Mouse (Mus musculus) ovary, postnatal 10 days (tissue): Measurements from ENCODE around the gene Gm20388.
"Not testable (repeated sequence)": the region's sequence is repeated elsewhere in the genome, so short reads cannot be mapped to it uniquely, and the experiment has no call there.

Experiments
- DNase-seq: peaks from one replicate; pipeline ENCODE4 v3.0.0; 2022; ENCODE audit warnings: low spot score

The Gm20388 gene

GRCm38 (mm10) chr8:120786753-120787152 is 876.1 kb downstream of the Gm20388 start:
- no peak for DNase-seq

DNA sequence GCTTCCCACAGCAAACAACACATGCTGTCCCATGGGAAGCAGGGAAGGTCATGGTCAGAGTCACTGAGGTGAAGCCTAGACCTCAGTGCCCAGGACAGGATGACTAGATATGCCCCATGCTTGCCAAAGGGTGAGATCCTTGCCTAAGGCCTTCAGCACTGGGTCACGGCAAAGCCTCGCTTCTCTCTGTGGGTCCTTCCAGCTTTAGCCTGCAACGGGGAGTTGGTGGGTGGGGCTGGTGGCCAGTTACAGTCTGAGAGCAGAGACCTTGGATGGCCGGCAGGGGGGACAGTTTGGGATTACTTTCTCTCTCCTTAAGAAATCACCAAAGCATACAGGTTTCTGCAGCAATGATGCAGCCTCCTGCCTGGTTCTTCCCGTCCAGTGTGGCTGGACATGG is 877.0 kb downstream of the Gm20388 start:
- DNase-seq = no peak

DNA sequence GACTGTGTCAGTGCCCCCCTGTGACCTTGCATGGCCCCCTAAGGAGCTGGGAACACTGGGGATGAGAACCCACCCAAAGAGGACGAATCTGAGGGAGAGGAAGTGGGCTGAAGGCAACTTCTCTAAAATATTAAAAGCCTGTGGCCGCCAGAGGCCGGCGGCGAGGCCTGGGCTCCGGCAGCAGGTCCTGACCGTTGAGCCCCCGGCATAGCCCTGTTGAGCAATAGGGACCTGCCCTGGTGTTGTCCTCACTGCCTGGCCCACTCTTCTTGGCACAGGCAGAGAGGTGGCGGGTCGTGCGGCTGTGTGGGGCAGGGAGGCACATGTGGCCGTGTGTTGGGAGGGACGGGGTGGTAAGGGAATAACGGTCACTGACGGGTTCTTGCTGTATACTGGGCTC is 882.1 kb downstream of the Gm20388 start:
- no peak for DNase-seq

- DNase-seq = peak; percentile 60
Measured at GRCm38 (mm10) chr8:120795944-120796635, 885.4 kb downstream of the Gm20388 start.

GRCm38 (mm10) chr8:120797019-120797727 is 886.5 kb downstream of the Gm20388 start:
- no peak for DNase-seq

GRCm38 (mm10) chr8:120800308-120800865 is 889.7 kb downstream of the Gm20388 start:
- DNase-seq = peak; percentile 34

DNA sequence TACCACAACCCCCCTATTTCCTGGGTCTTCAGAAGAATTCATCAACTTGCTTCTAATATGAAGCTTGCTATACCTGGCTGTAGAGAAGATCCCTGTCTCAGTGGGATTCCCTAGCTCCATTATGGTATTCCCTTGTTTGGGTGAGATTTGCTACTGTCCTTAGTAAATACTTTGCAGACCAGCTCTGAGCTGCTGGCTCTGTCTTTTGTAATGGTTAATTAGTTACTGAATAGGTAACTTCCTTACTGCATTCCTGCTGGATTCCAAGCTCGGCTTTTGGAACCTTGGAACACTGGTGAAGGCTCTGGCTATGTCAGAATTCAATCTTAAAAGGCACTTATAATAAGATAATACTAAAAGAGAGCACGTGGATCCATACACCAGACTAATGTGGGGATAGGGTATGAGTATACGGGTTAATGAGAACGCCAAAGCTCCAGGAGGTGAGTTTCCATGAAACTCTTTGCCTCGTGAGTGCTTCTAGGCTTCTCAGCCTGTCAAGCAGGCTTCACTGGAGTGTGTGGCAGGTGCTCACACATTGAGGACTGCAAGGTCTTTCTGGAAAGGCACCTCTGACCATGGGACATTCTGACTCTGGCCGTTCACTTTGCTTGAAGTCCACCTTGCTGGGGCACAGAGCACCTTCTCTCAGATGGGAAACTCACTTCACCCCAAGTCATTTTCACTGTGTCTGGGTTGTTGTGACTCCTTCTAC is 893.2 kb downstream of the Gm20388 start:
- DNase-seq = not testable (repeated sequence)

DNA sequence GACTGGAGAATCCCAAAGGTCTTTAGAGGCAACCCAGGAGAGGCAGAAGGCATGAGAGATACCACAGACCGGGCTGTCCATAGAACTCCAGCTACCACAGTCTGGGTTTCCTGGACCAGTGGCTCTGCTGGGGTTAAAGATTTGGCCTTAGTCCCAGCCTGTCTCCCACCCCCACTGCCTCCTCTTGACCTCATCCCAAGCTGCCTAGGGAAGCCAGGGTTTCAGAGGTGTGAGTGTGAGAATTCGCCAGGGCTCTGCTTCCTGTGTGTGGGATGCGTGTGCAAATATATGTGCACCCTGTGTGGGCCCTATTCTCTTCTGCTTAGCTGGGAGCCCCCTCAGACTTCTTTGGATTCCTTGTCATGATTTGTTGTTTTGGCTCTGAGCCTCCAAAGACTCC is 894.1 kb downstream of the Gm20388 start:
- DNase-seq = no peak

- no peak for DNase-seq
Measured at GRCm38 (mm10) chr8:120806780-120807264, 896.2 kb downstream of the Gm20388 start.

DNA sequence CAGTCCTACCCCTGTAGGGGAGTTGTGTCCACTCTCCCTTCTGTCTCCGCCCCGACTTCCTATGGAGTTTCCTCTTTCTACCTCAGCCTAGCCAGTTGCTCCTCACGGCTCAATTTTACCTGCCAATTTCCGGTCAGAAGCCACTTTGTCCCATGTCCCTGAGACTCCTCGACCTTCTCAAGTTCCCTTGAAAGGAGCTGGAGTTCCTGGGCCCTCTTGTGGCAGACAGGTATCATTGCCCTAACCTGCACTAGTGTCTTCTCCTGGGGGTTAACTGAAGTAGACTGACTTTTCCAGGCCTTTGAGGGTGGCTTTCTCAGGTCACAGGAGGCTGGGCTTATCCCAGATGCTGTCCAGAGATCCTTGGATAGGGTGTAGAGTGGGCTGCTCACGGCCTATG is 897.1 kb downstream of the Gm20388 start:
- no peak for DNase-seq

- no peak for DNase-seq
Measured at GRCm38 (mm10) chr8:120809050-120809449, 898.4 kb downstream of the Gm20388 start.

DNA sequence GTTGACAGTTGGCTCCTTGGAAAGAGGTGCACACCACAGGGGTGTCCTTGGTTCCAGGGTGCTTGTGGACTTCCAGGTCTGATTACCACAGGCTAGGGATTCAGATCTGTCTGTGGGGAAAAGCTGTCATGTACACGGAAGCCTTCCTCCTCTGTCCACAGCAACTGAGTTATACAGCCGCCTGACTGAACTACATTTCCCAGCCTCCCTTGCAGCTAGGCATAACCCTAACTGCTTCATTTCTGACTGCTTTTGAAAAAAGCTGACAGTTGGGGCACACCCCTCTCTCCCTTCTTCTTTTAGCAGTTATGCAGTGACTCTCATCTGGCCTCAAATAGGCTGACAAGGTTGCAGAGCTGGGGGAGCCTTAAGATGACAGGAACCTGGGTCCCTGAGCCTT is 901.3 kb downstream of the Gm20388 start:
- DNase-seq = no peak

DNA sequence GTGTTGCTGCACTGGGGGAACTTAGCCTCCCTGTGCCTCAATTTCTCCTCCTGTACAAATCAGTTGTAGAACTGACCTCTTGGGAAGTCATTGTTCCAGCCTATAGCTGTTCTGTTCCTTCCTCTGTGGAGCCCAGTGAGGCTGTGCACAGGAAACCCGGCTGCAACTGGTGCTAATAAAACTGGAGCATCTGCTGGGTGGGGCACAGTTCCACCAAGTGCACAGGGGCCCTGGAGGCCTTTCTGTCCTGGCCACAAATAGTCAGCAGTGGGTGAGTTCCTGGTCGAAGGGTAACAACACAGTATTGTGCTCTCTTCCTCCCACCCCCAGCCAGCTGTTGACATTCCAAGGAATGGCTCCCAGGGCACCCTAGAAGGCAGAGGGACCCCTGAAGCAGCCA is 902.4 kb downstream of the Gm20388 start:
- DNase-seq = no peak

DNA sequence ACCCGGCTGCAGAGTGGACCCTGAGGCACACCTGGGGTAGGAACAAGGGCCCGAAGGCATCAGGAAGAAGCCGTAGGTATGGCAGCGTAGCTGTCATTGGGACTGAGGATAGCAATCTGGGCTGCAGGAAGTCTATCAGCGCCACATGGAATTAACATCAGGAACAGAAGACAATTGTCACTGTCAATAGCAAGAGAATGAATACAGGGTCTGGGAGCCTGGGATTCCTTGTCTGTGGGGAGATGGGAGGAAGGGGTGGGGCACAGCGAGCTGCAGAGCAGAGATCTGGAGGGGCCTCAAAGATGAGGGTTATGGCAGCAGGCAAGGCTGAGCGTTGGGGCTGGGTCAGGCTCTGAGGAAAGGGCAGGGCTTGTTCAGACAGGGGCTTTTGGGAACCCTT is 903.2 kb downstream of the Gm20388 start:
- DNase-seq = no peak

- DNase-seq = no peak
Measured at GRCm38 (mm10) chr8:120816371-120816770, 905.7 kb downstream of the Gm20388 start.

DNA sequence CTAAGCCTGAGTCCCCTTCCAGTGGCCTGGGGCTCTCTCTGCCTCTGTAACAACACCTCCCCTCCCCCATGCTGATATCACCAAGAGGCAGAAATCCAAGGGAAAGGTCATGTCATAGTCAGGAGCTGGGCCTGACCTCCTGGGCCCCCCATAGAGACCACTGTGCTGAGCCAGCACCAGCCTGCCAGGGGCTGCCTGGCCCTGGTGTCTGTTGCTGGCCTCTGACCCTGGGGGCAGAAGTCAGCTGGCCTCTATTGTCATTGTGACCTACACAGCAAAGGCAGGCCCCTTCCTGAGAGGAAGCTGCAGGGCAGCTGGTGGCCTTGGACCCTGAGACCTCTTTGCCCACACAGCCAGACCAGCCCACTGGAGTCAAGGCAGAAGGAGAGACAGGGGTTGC is 909.3 kb downstream of the Gm20388 start:
- DNase-seq = no peak

- DNase-seq = no peak
Measured at GRCm38 (mm10) chr8:120821399-120822170, 910.9 kb downstream of the Gm20388 start.

- DNase-seq = no peak
Measured at GRCm38 (mm10) chr8:120823331-120823730, 912.7 kb downstream of the Gm20388 start.

DNA sequence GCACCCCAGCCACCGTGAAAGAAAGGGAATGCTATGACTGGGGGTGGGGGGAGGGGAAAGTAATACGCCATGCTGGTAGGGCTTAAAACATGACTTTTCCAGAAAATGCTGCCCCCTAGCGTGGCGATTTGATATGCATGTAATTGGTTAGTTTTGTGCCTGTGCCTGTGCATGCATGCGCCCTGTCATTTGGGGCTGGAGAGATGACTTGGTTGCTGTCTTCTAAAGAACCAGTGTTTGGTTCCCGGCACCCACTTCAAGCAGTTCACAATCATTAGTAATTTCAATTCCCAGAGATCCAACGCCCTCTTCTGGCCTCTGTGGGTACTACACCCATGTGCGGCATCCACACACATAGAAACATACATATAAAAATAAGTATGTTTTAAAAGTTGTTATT is 913.2 kb downstream of the Gm20388 start:
- no peak for DNase-seq

DNA sequence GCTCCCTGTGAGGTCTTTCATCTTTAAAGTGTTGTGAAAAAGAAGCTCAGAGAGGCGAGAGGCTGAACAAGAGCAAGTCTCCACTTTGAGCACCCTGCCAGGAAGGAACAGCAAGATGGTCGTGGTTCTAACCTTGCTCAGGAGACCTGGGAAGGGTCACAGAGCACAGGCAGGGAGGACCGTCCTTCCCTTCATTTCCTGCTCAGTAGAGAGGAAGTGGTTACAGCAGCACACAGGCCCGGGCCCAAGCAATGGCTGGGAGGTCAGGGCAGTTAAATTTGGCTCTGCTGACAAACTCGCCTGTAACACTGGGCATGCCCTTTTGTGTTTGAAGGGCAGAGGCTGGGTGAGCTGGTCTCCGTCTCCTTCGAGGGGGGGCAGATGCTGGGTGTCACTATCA is 914.0 kb downstream of the Gm20388 start:
- no peak for DNase-seq

DNA sequence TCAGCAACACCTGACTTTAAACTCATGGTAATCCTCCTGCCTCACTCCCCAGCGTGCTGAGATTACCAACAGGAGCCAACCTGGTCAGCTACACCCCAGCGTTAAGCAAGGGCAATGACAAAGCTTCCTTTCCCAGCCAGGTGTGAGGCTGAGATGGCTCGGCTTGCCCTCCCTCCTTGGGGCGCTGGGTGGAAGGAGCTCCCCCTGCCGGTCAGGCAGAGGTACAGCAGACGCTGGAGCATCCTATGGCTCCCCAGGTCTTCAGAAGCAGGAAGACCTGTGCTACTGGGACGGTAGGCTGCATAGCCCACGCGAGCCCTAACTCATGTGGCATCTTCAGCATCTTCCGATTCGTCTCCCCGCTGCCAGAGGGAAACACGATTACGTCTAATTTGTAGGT is 917.6 kb downstream of the Gm20388 start:
- DNase-seq = no peak

- no peak for DNase-seq
Measured at GRCm38 (mm10) chr8:120830661-120831060, 920.0 kb downstream of the Gm20388 start.
